Mouse (Mus musculus) stomach, embryonic 16.5 days (tissue): ENCODE data around the gene Usp2. TPM values are rescaled to one million over a fixed set of nuclear protein-coding genes. Genes with fewer than 3 reads are reported as not detected.
A peak's percentile ranks its signal among the peaks of the same experiment; 100 is the strongest.

Experiments used
- ATAC-seq: fragments of 200-750 bp; cut with Nextera tagmentation; 2 replicates; pipeline ENCODE4 v1.8.0; 2017; ENCODE audit warnings: moderate number of reproducible peaks, moderate TSS enrichment; ENCODE audit not compliant: insufficient read depth, low FRiP score
- H3K27ac ChIP-seq: fragments of 300-500 bp; sonication (generic); 2 replicates; pipeline ENCODE4 v1.5.1; 2014; ENCODE audit warnings: low read length
- H3K27me3 ChIP-seq: fragments of 300-500 bp; sonication (generic); 2 replicates; pipeline ENCODE4 v1.6.1; 2014; ENCODE audit warnings: low read length, control low read depth, mixed read lengths; ENCODE audit not compliant: control insufficient read depth, insufficient read depth
- H3K36me3 ChIP-seq: fragments of 300-500 bp; sonication (generic); 2 replicates; pipeline ENCODE4 v1.6.1; 2014; ENCODE audit warnings: low read length; ENCODE audit not compliant: control insufficient read depth, insufficient read depth
- H3K4me1 ChIP-seq: fragments of 300-500 bp; sonication (generic); 2 replicates; pipeline ENCODE4 v1.6.1; 2014; ENCODE audit warnings: low read length, control low read depth, mixed read lengths; ENCODE audit not compliant: control insufficient read depth, insufficient read depth
- H3K4me2 ChIP-seq: fragments of 300-500 bp; sonication (generic); 2 replicates; pipeline ENCODE4 v1.6.1; 2014; ENCODE audit warnings: low read depth, low read length, mixed read lengths
- H3K4me3 ChIP-seq: fragments of 300-500 bp; sonication (generic); replicated peaks from 2 replicates; pipeline ENCODE4 v1.5.1; 2014; ENCODE audit warnings: mild to moderate bottlenecking, low read length
- H3K9ac ChIP-seq: fragments of 300-500 bp; sonication (generic); 2 replicates; pipeline ENCODE4 v1.6.1; 2014; ENCODE audit warnings: low read length
- H3K9me3 ChIP-seq: fragments of 300-500 bp; sonication (generic); replicated peaks from 2 replicates; pipeline ENCODE4 v1.6.1; 2016; ENCODE audit warnings: low read length, control low read depth; ENCODE audit not compliant: control insufficient read depth
- WGBS: fragments of 180-500 bp; shearing (Covaris S2); extraction: QIAGEN DNeasy Blood & Tissue Kit; methylation state at CpG from one replicate; pipeline ENCODE4 v1.1.7; 2014; 5-methylcytosine and 5-hydroxymethylcytosine counted together
- polyA plus RNA-seq: library from polyadenylated mRNA; unstranded; fragments of >200 nt; fragmentation: Nextera tagmentation; extraction: Ambion mirVana; gene quantifications from 2 replicates; pipeline ENCODE4 v1.2.1, GENCODE M21; 2015

Usp2 gene
- polyA plus RNA-seq, 1 experiment from 2014 or later: 21.5 TPM

DNA sequence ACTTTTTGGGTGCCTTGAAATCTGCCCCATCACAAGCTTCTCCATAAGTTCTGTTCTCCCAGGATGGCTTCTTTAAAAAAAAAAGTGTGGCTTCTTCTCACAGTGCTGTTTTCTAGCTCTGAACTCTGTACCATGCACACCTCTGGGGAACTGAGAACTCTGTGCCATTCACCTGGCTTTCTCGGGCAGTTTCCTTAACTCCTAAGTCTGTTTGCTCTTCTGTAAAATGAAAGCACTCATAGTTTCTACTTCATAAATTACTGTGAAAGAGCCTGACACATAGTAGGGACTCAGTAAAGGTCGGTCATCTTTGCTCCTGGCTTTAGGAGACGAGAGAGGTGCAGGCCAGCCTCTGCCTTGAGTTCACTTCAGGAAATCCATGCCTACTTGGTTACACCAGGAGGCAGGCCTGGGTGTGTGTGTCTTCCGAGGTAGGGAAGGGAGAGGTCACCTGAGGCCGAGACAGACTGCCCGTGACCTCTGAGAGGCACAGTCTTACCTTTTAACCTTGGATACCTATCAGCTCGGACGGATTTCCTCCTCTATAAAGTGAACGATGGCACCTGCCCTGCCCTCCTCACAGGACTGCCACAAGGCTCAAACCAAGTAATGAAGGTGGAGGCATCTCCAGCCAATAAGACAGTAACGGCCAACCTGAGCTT, 11.4 kb downstream of the Usp2 start:
- Histone ChIP-seq H3K4me1 (peaks cover 27% of the 10 kb centered on the region), H3K9me3 (no peaks in the 10 kb centered on the region), H3K4me2 (peak overlapping the region; percentile 27; the same call in 1 of the 2 replicates), H3K36me3 (no peaks in the 10 kb centered on the region), H3K9ac (peak overlapping the region; percentile 36; the same call in 1 of the 2 replicates), H3K27ac (peak overlapping the region; percentile 67), H3K27me3 (no peaks in the 10 kb centered on the region), H3K4me3 (no peak overlapping the region)
- no peak for ATAC-seq
- WGBS: 75% methylated on average over 10 of the region's 10 CpGs

DNA sequence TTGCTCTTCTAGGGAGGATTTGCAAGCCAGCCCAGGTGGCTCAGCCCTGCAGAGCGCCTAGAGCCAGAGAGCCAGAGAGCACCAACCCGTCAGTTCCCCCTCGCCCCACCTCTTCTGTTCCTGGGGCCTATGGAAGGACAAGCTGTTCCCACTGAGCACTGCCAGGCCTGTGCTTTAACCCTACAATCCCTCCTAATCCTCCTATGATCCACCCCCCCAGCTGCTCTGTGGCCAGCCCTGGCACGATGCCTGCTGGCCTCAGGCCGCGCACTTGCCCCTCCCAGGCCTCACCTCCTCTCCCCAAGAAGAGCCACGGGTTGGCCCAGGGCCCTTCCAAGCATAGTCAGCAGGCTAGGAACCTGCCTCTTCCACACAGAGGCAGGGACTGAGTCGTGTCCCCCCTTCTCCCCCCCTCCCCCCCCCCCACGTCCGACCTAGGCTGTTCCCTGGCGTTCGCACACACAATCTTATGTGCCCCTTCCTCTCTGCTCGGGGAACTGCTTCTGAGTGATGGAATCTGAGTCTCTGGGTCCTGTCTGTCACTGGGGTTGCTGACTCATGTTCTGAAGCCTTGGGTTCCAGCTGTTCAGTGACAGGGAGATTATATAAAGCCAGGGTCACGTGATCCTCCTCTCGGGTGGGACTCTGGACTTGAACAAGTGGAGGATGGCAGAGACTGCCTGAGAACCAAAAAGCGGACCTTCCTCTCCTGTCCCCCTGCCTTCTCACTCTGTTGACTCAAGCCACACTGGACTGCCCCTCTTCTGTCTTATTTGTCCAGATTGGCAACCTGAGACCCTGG, 12.3 kb downstream of the Usp2 start:
- H3K36me3 ChIP-seq: no peaks in the 10 kb centered on the region
- peaks cover 35% of the 10 kb centered on the region for H3K4me1 ChIP-seq
- no peak overlapping the region for H3K4me3 ChIP-seq
- peak; percentile 87 for ATAC-seq
- H3K4me2 ChIP-seq: peak overlapping the region; percentile 27; the same call in 1 of the 2 replicates
- H3K9ac ChIP-seq: peak overlapping the region; percentile 36; the same call in 1 of the 2 replicates
- 22% methylated on average over 16 of the region's 16 CpGs for WGBS
- no peaks in the 10 kb centered on the region for H3K27me3 ChIP-seq
- H3K27ac ChIP-seq: peak overlapping the region; percentile 67
- no peaks in the 10 kb centered on the region for H3K9me3 ChIP-seq

DNA sequence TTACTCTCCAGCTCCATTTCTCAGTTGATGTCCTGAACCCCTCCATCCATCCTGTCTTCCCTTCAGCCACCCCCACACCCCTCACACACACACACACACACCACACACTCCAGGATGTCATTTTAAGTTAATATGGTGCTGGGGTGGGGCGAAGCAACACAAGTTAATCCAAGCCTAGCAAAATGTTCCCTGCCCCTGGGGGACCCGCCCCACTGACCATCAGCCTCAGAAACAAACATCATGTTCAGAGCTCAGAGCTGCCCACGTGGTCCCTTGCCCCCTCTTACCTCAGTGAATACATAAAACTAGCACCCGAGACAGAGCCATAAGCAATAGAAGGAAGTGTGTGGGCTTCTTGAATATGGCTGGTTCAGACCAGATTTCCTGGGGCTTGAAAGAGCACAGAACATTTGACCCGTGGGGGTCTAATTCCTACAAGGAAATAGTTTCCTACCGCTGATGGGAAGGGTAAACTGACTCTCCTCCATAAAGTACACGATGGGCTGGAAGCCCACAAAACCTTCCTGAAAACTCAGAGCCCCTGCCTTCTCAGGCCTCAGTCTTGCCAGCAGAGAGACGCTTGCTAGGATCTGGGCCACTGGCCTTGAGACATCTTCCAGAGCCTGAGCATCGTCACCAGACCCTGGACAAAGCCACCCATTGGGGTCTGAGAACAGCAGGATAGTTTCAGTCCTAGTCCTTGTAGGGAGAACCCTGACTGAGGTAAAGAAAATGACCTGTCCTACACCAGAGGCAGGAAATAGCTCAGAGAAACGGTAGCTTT, 13.4 kb downstream of the Usp2 start:
- Histone ChIP-seq H3K9me3 (no peaks in the 10 kb centered on the region), H3K9ac (no peak overlapping the region), H3K36me3 (no peaks in the 10 kb centered on the region), H3K27me3 (no peaks in the 10 kb centered on the region), H3K27ac (0 out of 2 replicates have a peak overlapping the region, but pooled peaks have one; percentile 6), H3K4me3 (no peak overlapping the region), H3K4me1 (peaks cover 39% of the 10 kb centered on the region), H3K4me2 (no peak overlapping the region)
- 58% methylated on average over 10 of the region's 10 CpGs for WGBS
- no peak for ATAC-seq

DNA sequence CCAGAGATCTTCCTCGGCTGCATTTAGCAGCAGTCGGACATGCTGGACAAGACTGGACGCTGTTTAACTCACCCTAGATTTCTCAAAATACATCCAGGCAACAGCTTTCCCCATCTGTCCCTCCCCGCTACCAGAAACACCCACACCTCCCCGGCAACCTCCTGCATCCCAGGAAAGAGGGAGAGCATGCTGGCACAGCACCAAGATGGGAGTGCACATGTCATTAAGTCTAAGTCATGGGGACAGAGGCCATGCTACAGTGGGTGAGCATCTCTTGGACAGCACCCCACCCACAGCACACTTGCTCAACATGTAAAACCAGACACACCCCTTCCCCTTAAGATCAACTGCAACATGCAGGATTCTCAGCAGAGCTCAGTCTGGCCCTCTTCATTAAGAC, 14.1 kb downstream of the Usp2 start:
- H3K9me3 ChIP-seq: no peaks in the 10 kb centered on the region
- no peak overlapping the region for H3K4me2 ChIP-seq
- ATAC-seq: no peak
- no peak overlapping the region for H3K9ac ChIP-seq
- no peak overlapping the region for H3K27ac ChIP-seq
- no peaks in the 10 kb centered on the region for H3K27me3 ChIP-seq
- 58% methylated on average over 5 of the region's 5 CpGs for WGBS
- H3K36me3 ChIP-seq: no peaks in the 10 kb centered on the region
- H3K4me3 ChIP-seq: no peak overlapping the region
- H3K4me1 ChIP-seq: peaks cover 44% of the 10 kb centered on the region

DNA sequence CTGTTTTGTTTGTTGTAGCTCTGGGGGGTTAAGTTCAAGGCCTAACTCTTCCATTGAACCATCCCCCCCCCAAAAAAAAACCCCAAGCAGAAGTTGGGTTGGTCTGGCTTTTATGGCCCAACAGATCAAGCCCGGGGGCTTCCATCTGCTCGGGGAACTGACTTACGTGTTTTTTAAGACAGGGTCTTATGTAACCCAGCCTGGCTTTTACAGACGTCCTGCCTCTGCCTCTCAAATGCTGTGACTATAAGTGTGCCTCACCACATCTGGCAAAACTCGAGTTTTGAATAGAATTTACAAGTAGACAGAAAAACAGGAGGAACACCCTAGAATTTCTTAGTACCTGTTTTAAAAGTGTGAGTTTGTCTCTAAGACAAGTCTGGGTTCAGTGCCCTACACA, 14.8 kb downstream of the Usp2 start:
- ATAC-seq: no peak
- H3K27me3 ChIP-seq: no peaks in the 10 kb centered on the region
- no peak overlapping the region for H3K4me2 ChIP-seq
- H3K4me3 ChIP-seq: no peak overlapping the region
- H3K36me3 ChIP-seq: no peaks in the 10 kb centered on the region
- no peak overlapping the region for H3K27ac ChIP-seq
- H3K9ac ChIP-seq: no peak overlapping the region
- H3K9me3 ChIP-seq: no peaks in the 10 kb centered on the region
- WGBS: 65% methylated on average over 5 of the region's 5 CpGs
- peaks cover 46% of the 10 kb centered on the region for H3K4me1 ChIP-seq

DNA sequence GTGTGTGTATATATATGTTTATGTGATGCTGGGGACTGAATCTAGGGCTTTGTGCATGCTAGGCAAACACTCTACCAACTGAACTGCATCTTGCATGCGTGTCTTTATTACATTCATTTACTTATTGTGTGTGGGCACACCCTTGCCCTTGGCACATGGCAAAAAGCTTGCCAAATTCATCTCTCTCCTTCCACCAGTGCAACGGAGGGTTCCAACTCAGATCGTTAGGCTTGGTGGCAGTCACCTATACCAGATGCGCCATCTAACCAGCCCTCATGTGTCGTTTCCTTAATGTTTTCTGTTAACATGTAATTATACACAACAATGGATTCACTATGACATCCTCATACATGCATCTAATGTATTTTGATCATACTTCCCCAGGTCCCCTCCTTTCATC, 15.4 kb downstream of the Usp2 start:
- Histone ChIP-seq H3K36me3 (no peaks in the 10 kb centered on the region), H3K4me3 (no peak overlapping the region), H3K27ac (no peak overlapping the region), H3K4me2 (no peak overlapping the region), H3K27me3 (no peaks in the 10 kb centered on the region), H3K4me1 (peaks cover 49% of the 10 kb centered on the region), H3K9me3 (no peaks in the 10 kb centered on the region), H3K9ac (no peak overlapping the region)
- WGBS: 88% methylated on average over 5 of the region's 5 CpGs
- ATAC-seq: no peak

DNA sequence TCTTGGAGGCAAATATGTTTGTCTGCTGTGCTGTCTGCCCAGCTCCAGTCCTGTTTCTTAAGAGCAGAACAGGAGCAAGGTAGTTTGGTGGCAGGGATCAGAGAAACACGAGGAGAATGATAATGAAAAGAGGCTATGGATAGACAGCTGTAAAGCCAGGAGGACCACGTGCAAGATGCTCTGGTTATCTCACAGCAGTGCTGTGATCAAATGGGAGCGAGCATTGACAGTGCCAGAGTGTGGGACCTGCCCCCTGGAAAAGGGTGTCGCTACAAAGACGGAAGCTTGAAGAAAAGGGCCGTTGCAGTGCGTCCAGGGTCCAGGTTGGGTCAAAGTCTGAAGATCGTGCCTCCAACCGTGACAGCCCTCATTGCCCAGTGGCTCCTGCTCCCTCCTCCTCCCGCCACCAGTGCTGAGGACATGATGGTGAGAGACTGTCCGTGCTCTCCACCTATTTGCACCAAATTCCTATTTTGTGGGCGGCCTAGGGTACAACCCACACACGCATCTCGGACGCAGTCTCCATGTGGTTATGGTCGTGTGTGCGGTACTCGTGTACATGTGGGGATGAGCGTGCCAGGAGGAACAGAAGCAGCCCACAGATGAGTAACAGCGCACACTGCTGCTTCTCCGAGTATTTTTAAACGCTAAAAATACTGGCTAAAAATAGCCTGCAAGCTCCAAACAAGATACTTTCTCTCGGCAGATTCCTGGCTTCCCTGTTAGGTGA, 16.7 kb downstream of the Usp2 start:
- ATAC-seq: no peak
- 9% methylated on average over 23 of the region's 23 CpGs for WGBS
- Histone ChIP-seq H3K9ac (peak overlapping the region; percentile 73; the same call in 1 of the 2 replicates), H3K4me3 (peak overlapping the region; percentile 52), H3K36me3 (no peaks in the 10 kb centered on the region), H3K4me2 (peak overlapping the region; percentile 88), H3K4me1 (peaks cover 55% of the 10 kb centered on the region), H3K27me3 (no peaks in the 10 kb centered on the region), H3K9me3 (no peaks in the 10 kb centered on the region), H3K27ac (peak overlapping the region; percentile 54)

DNA sequence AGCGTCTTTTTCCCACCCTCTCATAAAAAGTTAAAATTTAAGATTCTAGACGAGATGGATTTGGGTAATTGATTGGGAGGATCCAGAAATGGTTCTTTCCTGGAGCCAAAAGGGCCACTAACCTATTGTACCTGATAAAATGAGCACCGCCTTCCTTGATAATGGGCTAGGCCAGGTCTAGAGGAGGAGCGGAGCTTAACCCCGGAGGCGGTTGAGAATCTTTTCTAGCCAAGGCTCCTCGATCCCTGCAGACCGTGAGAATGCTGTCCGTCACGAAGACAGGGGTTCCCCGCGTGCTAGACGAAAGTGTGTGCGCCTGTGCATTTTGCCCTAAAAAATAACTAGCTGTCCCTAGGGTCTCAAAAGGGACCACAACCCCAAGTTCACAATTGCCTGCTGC, 17.4 kb downstream of the Usp2 start:
- Histone ChIP-seq H3K4me1 (peaks cover 50% of the 10 kb centered on the region), H3K27me3 (no peaks in the 10 kb centered on the region), H3K27ac (peak overlapping the region; percentile 54; the same call in 1 of the 2 replicates), H3K4me2 (peak overlapping the region; percentile 88), H3K36me3 (no peaks in the 10 kb centered on the region), H3K9ac (peak overlapping the region; percentile 73), H3K4me3 (peak overlapping the region; percentile 52), H3K9me3 (no peaks in the 10 kb centered on the region)
- 2% methylated on average over 14 of the region's 14 CpGs for WGBS
- ATAC-seq: peak; percentile 7; the same call in 1 of the 2 replicates
